Mouse (Mus musculus) liver, embryonic 15.5 days (tissue): ENCODE results near the gene Gm9837. TPM values are rescaled to one million over a fixed set of nuclear protein-coding genes. Genes with fewer than 3 reads are reported as not detected.
A peak's percentile ranks its signal among the peaks of the same experiment; 100 is the strongest.

Experiments
- ATAC-seq: fragments of 200-750 bp; cut with Nextera tagmentation; 2 replicates; pipeline ENCODE4 v1.8.0; 2017; ENCODE audit warnings: moderate number of reproducible peaks, mild to moderate bottlenecking, moderate library complexity; ENCODE audit not compliant: insufficient read depth
- H3K27ac ChIP-seq: fragments of 300-500 bp; sonication (generic); replicated peaks from 2 replicates; pipeline ENCODE4 v1.5.1; 2015; ENCODE audit warnings: mild to moderate bottlenecking, inconsistent platforms
- H3K27me3 ChIP-seq: fragments of 300-500 bp; sonication (generic); 2 replicates; pipeline ENCODE4 v1.6.1; 2015; ENCODE audit warnings: mild to moderate bottlenecking, inconsistent platforms
- H3K36me3 ChIP-seq: fragments of 300-500 bp; sonication (generic); replicated peaks from 2 replicates; pipeline ENCODE4 v1.6.1; 2015; ENCODE audit warnings: moderate library complexity, mild to moderate bottlenecking, inconsistent platforms
- H3K4me1 ChIP-seq: fragments of 300-500 bp; sonication (generic); replicated peaks from 2 replicates; pipeline ENCODE4 v1.6.1; 2015; ENCODE audit warnings: inconsistent platforms
- H3K4me2 ChIP-seq: fragments of 300-500 bp; sonication (generic); 2 replicates; pipeline ENCODE4 v1.6.1; 2015; ENCODE audit warnings: moderate library complexity, mild to moderate bottlenecking, inconsistent platforms
- H3K4me3 ChIP-seq: fragments of 300-500 bp; sonication (generic); replicated peaks from 2 replicates; pipeline ENCODE4 v1.5.1; 2015; ENCODE audit warnings: mild to moderate bottlenecking, inconsistent platforms
- H3K9ac ChIP-seq: fragments of 300-500 bp; sonication (generic); 2 replicates; pipeline ENCODE4 v1.6.1; 2015; ENCODE audit warnings: moderate library complexity, mild to moderate bottlenecking, inconsistent platforms
- H3K9me3 ChIP-seq: fragments of 300-500 bp; sonication (generic); replicated peaks from 2 replicates; pipeline ENCODE4 v1.6.1; 2016; ENCODE audit warnings: inconsistent platforms
- WGBS: fragments of 180-500 bp; shearing (Covaris S2); methylation state at CpG from one replicate; pipeline ENCODE4 v1.1.7; 2015; ENCODE audit warnings: mixed read lengths; ENCODE audit not compliant: insufficient replicate concordance; 5-methylcytosine and 5-hydroxymethylcytosine counted together
- polyA plus RNA-seq: library from polyadenylated mRNA; unstranded; fragments of >200 nt; fragmentation: Nextera tagmentation; extraction: Ambion mirVana; gene quantifications from 2 replicates; pipeline ENCODE4 v1.2.1, GENCODE M21; 2015

Gene Gm9837
- polyA plus RNA-seq, 1 experiment from 2014 or later = not detected

- H3K4me2 ChIP-seq = no peak overlapping the region
- no peaks in the 10 kb centered on the region for H3K36me3 ChIP-seq
- H3K9me3 ChIP-seq = no peaks in the 10 kb centered on the region
- H3K4me1 ChIP-seq = peaks cover 18% of the 10 kb centered on the region
- ATAC-seq = no peak
- no peak overlapping the region for H3K9ac ChIP-seq
- WGBS = 20% methylated on average over 15 of the region's 15 CpGs
- peaks cover 27% of the 10 kb centered on the region for H3K27me3 ChIP-seq
- no peak overlapping the region for H3K4me3 ChIP-seq
- H3K27ac ChIP-seq = no peak overlapping the region
These were observed 20.1 kb downstream of the Gm9837 start for GRCm38 (mm10) chr11:53450070-53450705.

GRCm38 (mm10) chr11:53448529-53448928 lies 21.8 kb downstream of the Gm9837 start:
- H3K9me3 ChIP-seq = no peaks in the 10 kb centered on the region
- ATAC-seq = no peak
- H3K27me3 ChIP-seq = peaks cover 20% of the 10 kb centered on the region
- H3K27ac ChIP-seq = no peak overlapping the region
- no peak overlapping the region for H3K9ac ChIP-seq
- H3K36me3 ChIP-seq = no peaks in the 10 kb centered on the region
- 69% methylated on average over 1 of the region's 1 CpGs for WGBS
- H3K4me2 ChIP-seq = no peak overlapping the region
- no peak overlapping the region for H3K4me3 ChIP-seq
- peaks cover 28% of the 10 kb centered on the region for H3K4me1 ChIP-seq

- no peak for ATAC-seq
- no peak overlapping the region for H3K27ac ChIP-seq
- H3K9me3 ChIP-seq = no peaks in the 10 kb centered on the region
- H3K4me1 ChIP-seq = peaks cover 28% of the 10 kb centered on the region
- H3K9ac ChIP-seq = no peak overlapping the region
- H3K36me3 ChIP-seq = no peaks in the 10 kb centered on the region
- 74% methylated on average over 8 of the region's 8 CpGs for WGBS
- H3K4me3 ChIP-seq = no peak overlapping the region
- H3K27me3 ChIP-seq = peaks cover 20% of the 10 kb centered on the region
- no peak overlapping the region for H3K4me2 ChIP-seq
These were observed 22.3 kb downstream of the Gm9837 start for GRCm38 (mm10) chr11:53447996-53448395.

GRCm38 (mm10) chr11:53446183-53446582 lies 24.1 kb downstream of the Gm9837 start:
- no peak overlapping the region for H3K4me3 ChIP-seq
- H3K27me3 ChIP-seq = peaks cover 16% of the 10 kb centered on the region
- no peak overlapping the region for H3K9ac ChIP-seq
- no peak overlapping the region for H3K4me2 ChIP-seq
- H3K36me3 ChIP-seq = no peaks in the 10 kb centered on the region
- 0 out of 2 replicates have a peak overlapping the region, but pooled peaks have one; percentile 45 for H3K27ac ChIP-seq
- no peaks in the 10 kb centered on the region for H3K9me3 ChIP-seq
- ATAC-seq = peak; percentile 69
- 79% methylated on average over 13 of the region's 13 CpGs for WGBS
- peaks cover 35% of the 10 kb centered on the region for H3K4me1 ChIP-seq

GRCm38 (mm10) chr11:53445562-53445961 lies 24.7 kb downstream of the Gm9837 start:
- H3K4me1 ChIP-seq = peaks cover 32% of the 10 kb centered on the region
- H3K27me3 ChIP-seq = peaks cover 10% of the 10 kb centered on the region
- no peak overlapping the region for H3K9ac ChIP-seq
- no peaks in the 10 kb centered on the region for H3K9me3 ChIP-seq
- H3K27ac ChIP-seq = peak overlapping the region; percentile 45; the same call in 1 of the 2 replicates
- H3K4me2 ChIP-seq = no peak overlapping the region
- peak; percentile 26; the same call in 1 of the 2 replicates for ATAC-seq
- no peak overlapping the region for H3K4me3 ChIP-seq
- 56% methylated on average over 13 of the region's 13 CpGs for WGBS
- no peaks in the 10 kb centered on the region for H3K36me3 ChIP-seq

GRCm38 (mm10) chr11:53443861-53444260 lies 26.4 kb downstream of the Gm9837 start:
- no peak overlapping the region for H3K9ac ChIP-seq
- H3K27me3 ChIP-seq = no peaks in the 10 kb centered on the region
- no peaks in the 10 kb centered on the region for H3K9me3 ChIP-seq
- 0 out of 2 replicates have a peak, but pooled peaks have one; percentile 17 for ATAC-seq
- H3K4me2 ChIP-seq = peak overlapping the region; percentile 18
- H3K4me3 ChIP-seq = no peak overlapping the region
- H3K27ac ChIP-seq = no peak overlapping the region
- H3K4me1 ChIP-seq = peaks cover 27% of the 10 kb centered on the region
- no peaks in the 10 kb centered on the region for H3K36me3 ChIP-seq
- WGBS = 12% methylated on average over 6 of the region's 6 CpGs

GRCm38 (mm10) chr11:53441921-53442320 lies 28.4 kb downstream of the Gm9837 start:
- Histone ChIP-seq H3K4me3 (no peak overlapping the region), H3K9me3 (no peaks in the 10 kb centered on the region), H3K4me2 (peak overlapping the region; percentile 13; the same call in 1 of the 2 replicates), H3K9ac (0 out of 2 replicates have a peak overlapping the region, but pooled peaks have one; percentile 8), H3K27me3 (no peaks in the 10 kb centered on the region), H3K27ac (no peak overlapping the region), H3K36me3 (no peaks in the 10 kb centered on the region), H3K4me1 (peaks cover 23% of the 10 kb centered on the region)
- ATAC-seq = no peak
- 3% methylated on average over 12 of the region's 12 CpGs for WGBS

- Histone ChIP-seq H3K36me3 (no peaks in the 10 kb centered on the region), H3K4me3 (no peak overlapping the region), H3K9ac (no peak overlapping the region), H3K4me1 (peaks cover 32% of the 10 kb centered on the region), H3K9me3 (no peaks in the 10 kb centered on the region), H3K27ac (no peak overlapping the region), H3K27me3 (no peaks in the 10 kb centered on the region), H3K4me2 (no peak overlapping the region)
- WGBS = 62% methylated on average over 6 of the region's 6 CpGs
- ATAC-seq = no peak
These were observed 33.9 kb downstream of the Gm9837 start for GRCm38 (mm10) chr11:53436338-53436737.

- peaks cover 38% of the 10 kb centered on the region for H3K4me1 ChIP-seq
- ATAC-seq = no peak
- no peak overlapping the region for H3K27ac ChIP-seq
- H3K4me2 ChIP-seq = no peak overlapping the region
- no peak overlapping the region for H3K4me3 ChIP-seq
- no peaks in the 10 kb centered on the region for H3K27me3 ChIP-seq
- no peak overlapping the region for H3K9ac ChIP-seq
- 48% methylated on average over 8 of the region's 8 CpGs for WGBS
- H3K9me3 ChIP-seq = no peaks in the 10 kb centered on the region
- H3K36me3 ChIP-seq = no peaks in the 10 kb centered on the region
These were observed 34.8 kb downstream of the Gm9837 start for GRCm38 (mm10) chr11:53435504-53435903.

- H3K27ac ChIP-seq = 0 out of 2 replicates have a peak overlapping the region, but pooled peaks have one; percentile 19
- no peak for ATAC-seq
- H3K36me3 ChIP-seq = peaks cover 11% of the 10 kb centered on the region
- no peaks in the 10 kb centered on the region for H3K27me3 ChIP-seq
- H3K9ac ChIP-seq = no peak overlapping the region
- 17% methylated on average over 6 of the region's 6 CpGs for WGBS
- H3K4me3 ChIP-seq = no peak overlapping the region
- peaks cover 55% of the 10 kb centered on the region for H3K4me1 ChIP-seq
- no peaks in the 10 kb centered on the region for H3K9me3 ChIP-seq
- peak overlapping the region; percentile 38 for H3K4me2 ChIP-seq
These were observed 37.2 kb downstream of the Gm9837 start for GRCm38 (mm10) chr11:53433057-53433456.

- Histone ChIP-seq H3K4me1 (peaks cover 55% of the 10 kb centered on the region), H3K9ac (peak overlapping the region; percentile 28; the same call in 1 of the 2 replicates), H3K4me2 (peak overlapping the region; percentile 87), H3K27ac (peak overlapping the region; percentile 90), H3K36me3 (peaks cover 14% of the 10 kb centered on the region), H3K4me3 (peak overlapping the region; percentile 96), H3K9me3 (no peaks in the 10 kb centered on the region), H3K27me3 (no peaks in the 10 kb centered on the region)
- peak; percentile 18 for ATAC-seq
- 5% methylated on average over 9 of the region's 9 CpGs for WGBS
These were observed 38.8 kb downstream of the Gm9837 start for GRCm38 (mm10) chr11:53431347-53432056.
